Mouse (Mus musculus) stomach, postnatal 0 days (tissue): Measurements from ENCODE around the gene Tbc1d14.

Experiments used
- CTCF ChIP-seq: IDR thresholded peaks from 2 replicates; pipeline ENCODE4 v1.5.1; 2016; ENCODE audit warnings: antibody characterized with exemption, low read depth, mild to moderate bottlenecking, moderate library complexity
- EP300 ChIP-seq: optimal IDR thresholded peaks from 2 replicates; pipeline ENCODE3; 2016; ENCODE audit warnings: antibody characterized with exemption

DNA sequence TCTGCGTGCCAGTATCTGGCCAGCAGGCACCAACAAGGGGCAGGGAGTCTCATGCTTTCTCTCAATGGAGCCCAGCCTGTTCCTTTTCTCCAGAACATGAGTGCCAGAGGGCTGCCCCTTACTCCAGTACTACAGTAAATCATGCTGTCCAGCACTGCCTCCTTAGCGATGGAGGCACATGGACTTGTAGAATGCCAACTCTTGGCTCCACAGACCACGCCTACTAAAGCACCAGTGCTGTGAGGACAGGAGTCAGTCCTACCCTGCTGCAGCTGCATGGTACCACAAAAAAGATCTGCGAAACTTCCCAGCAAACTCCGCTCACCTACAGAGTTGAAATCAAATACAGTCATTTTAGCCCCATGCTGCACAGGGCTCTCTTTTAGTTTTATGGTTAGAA lies 30.6 kb upstream of the Tbc1d14 start:
- TF ChIP-seq CTCF (no peak), EP300 (no peak)
